Mouse (Mus musculus) kidney, embryonic 16.5 days (tissue): Measurements from ENCODE around the gene Ddx5. TPM values are rescaled to one million over a fixed set of nuclear protein-coding genes. Genes with fewer than 3 reads are reported as not detected.
"Not testable (repeated sequence)": the region's sequence is repeated elsewhere in the genome, so short reads cannot be mapped to it uniquely, and the experiment has no call there.

ENCODE experiments used
- ATAC-seq: fragments of 200-750 bp; cut with Nextera tagmentation; 2 replicates; pipeline ENCODE4 v1.8.0; 2017; ENCODE audit warnings: moderate TSS enrichment; ENCODE audit not compliant: low FRiP score, low TSS enrichment
- H3K27ac ChIP-seq: fragments of 300-500 bp; sonication (generic); 2 replicates; pipeline ENCODE4 v1.5.1; 2014; ENCODE audit warnings: low read length
- H3K27me3 ChIP-seq: fragments of 300-500 bp; sonication (generic); 2 replicates; pipeline ENCODE4 v1.6.1; 2014; ENCODE audit warnings: low read length, control low read depth, mixed read lengths; ENCODE audit not compliant: insufficient read depth
- H3K36me3 ChIP-seq: fragments of 300-500 bp; sonication (generic); 2 replicates; pipeline ENCODE4 v1.6.1; 2014; ENCODE audit warnings: low read length, control low read depth, mixed read lengths; ENCODE audit not compliant: insufficient read depth
- H3K4me1 ChIP-seq: fragments of 300-500 bp; sonication (generic); 2 replicates; pipeline ENCODE4 v1.6.1; 2014; ENCODE audit warnings: low read length, control low read depth, mixed read lengths; ENCODE audit not compliant: insufficient read depth
- H3K4me2 ChIP-seq: fragments of 300-500 bp; sonication (generic); replicated peaks from 2 replicates; pipeline ENCODE4 v1.6.1; 2014; ENCODE audit warnings: low read depth, low read length
- H3K4me3 ChIP-seq: fragments of 300-500 bp; sonication (generic); 2 replicates; pipeline ENCODE4 v1.5.1; 2014; ENCODE audit warnings: mild to moderate bottlenecking, low read length
- H3K9ac ChIP-seq: fragments of 300-500 bp; sonication (generic); replicated peaks from 2 replicates; pipeline ENCODE4 v1.6.1; 2014; ENCODE audit warnings: low read length
- H3K9me3 ChIP-seq: fragments of 300-500 bp; sonication (generic); 2 replicates; pipeline ENCODE4 v1.6.1; 2016; ENCODE audit warnings: low read length, control low read depth
- WGBS: fragments of 180-500 bp; shearing (Covaris S2); extraction: QIAGEN DNeasy Blood & Tissue Kit; methylation state at CpG from one replicate; pipeline ENCODE4 v1.1.7; 2014; 5-methylcytosine and 5-hydroxymethylcytosine counted together
- polyA plus RNA-seq: library from polyadenylated mRNA; unstranded; fragments of >200 nt; fragmentation: Nextera tagmentation; extraction: Ambion mirVana; gene quantifications from 2 replicates; pipeline ENCODE4 v1.2.1, GENCODE M21; 2015

Ddx5 gene
- polyA plus RNA-seq, 1 experiment from 2014 or later = 369 TPM

DNA sequence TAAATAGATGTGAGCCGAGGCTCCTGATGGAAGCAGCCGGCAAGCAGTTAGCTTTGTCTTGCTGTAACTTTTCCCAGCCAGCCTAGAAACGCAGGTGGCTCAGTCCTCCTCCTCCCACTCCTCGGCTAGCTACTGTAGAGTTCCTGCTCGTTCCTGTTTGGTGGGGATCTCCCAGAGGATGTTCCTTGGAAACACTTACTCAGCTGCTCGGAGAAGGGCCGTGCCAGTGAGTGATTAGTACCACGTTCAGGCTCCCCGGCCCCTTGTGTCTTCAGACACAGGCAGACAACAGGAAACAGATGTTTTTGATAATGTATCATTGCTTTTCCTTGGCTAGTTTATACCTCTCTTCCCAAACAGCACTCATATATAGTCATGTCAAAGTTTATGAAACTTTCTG lies 6.7 kb upstream of the Ddx5 start:
- Histone ChIP-seq H3K4me3 (no peak overlapping the region), H3K27ac (0 out of 2 replicates have a peak overlapping the region, but pooled peaks have one; percentile 24), H3K4me2 (no peak overlapping the region), H3K36me3 (peaks cover 63% of the 10 kb centered on the region), H3K9ac (no peak overlapping the region), H3K4me1 (peaks cover 6% of the 10 kb centered on the region; the same call in 1 of the 2 replicates), H3K9me3 (peaks cover 6% of the 10 kb centered on the region), H3K27me3 (no peaks in the 10 kb centered on the region)
- 0 out of 2 replicates have a peak, but pooled peaks have one; percentile 31 for ATAC-seq
- 42% methylated on average over 9 of the region's 9 CpGs for WGBS

GRCm38 (mm10) chr11:106793846-106794245 lies 4.9 kb upstream of the Ddx5 start:
- Histone ChIP-seq H3K27me3 (no peaks in the 10 kb centered on the region), H3K9me3 (peaks cover 6% of the 10 kb centered on the region), H3K27ac (no peak overlapping the region), H3K9ac (no peak overlapping the region), H3K4me2 (no peak overlapping the region), H3K4me1 (peaks cover 14% of the 10 kb centered on the region), H3K36me3 (peaks cover 48% of the 10 kb centered on the region), H3K4me3 (no peak overlapping the region)
- WGBS = 77% methylated on average over 4 of the region's 4 CpGs
- no peak for ATAC-seq

- H3K9me3 ChIP-seq = no peaks in the 10 kb centered on the region
- H3K9ac ChIP-seq = peak overlapping the region; percentile 99
- peak overlapping the region; percentile 95 for H3K4me3 ChIP-seq
- H3K27me3 ChIP-seq = no peaks in the 10 kb centered on the region
- WGBS = 0% methylated on average over 6 of the region's 6 CpGs
- no peak for ATAC-seq
- H3K4me1 ChIP-seq = peaks cover 19% of the 10 kb centered on the region
- peak overlapping the region; percentile 97 for H3K27ac ChIP-seq
- H3K36me3 ChIP-seq = peaks cover 32% of the 10 kb centered on the region
- peak overlapping the region; percentile 93 for H3K4me2 ChIP-seq
Measured at GRCm38 (mm10) chr11:106789649-106790048, 664 bp upstream of the Ddx5 start.

DNA sequence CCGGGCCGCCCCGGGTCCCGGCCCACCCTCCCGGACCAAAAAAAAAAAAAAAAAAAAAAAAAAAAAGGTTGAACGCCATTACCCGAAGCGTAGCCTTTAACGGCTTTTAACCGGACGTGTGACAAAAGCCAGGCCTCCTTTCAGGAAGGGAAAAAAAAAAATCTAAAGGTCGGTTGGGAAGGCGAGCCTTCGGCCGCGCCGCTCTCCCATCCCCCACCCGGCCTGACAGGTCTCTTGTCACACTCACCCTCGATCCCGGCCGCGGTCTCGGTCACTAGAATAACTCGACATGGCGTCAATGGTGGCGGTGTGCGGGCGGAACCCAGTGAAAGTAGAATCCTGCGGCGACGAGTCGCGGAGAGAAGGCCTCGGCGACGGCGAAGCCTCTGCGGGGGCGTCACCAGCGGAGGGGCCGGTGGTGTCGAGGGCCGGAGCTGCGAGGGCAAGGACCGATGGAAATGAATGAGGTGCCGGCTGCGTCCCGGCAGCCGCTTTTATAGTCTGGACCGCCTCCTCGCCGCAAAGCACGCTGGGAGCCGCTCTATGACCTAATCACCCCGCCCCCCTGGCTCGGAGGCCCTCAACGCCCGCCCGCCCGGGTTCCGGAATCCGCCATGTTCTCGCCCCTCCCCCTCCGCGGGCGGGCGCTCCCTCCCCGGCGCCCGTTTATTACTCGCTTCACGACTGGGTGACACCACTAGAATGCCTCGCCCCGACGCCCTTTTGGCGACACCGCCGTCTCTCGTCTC lies 785 bp downstream of the Ddx5 start:
- WGBS = under 1% methylated on average over 54 of the region's 79 CpGs
- Histone ChIP-seq H3K4me2 (peak overlapping the region; percentile 38), H3K27ac (peak overlapping the region; percentile 97), H3K27me3 (no peaks in the 10 kb centered on the region), H3K36me3 (peaks cover 29% of the 10 kb centered on the region), H3K4me3 (peak overlapping the region; percentile 95), H3K9me3 (no peaks in the 10 kb centered on the region), H3K4me1 (peaks cover 19% of the 10 kb centered on the region), H3K9ac (peak overlapping the region; percentile 99)
- peak; percentile 85 for ATAC-seq

- H3K27me3 ChIP-seq = no peaks in the 10 kb centered on the region
- H3K4me1 ChIP-seq = peaks cover 19% of the 10 kb centered on the region
- no peaks in the 10 kb centered on the region for H3K9me3 ChIP-seq
- H3K27ac ChIP-seq = peak overlapping the region; percentile 97
- H3K9ac ChIP-seq = peak overlapping the region; percentile 99
- under 1% methylated on average over 65 of the region's 65 CpGs for WGBS
- ATAC-seq = peak; percentile 37; the same call in 1 of the 2 replicates
- peaks cover 34% of the 10 kb centered on the region for H3K36me3 ChIP-seq
- peak overlapping the region; percentile 95 for H3K4me3 ChIP-seq
- peak overlapping the region; percentile 61 for H3K4me2 ChIP-seq
Measured at GRCm38 (mm10) chr11:106787131-106788025, 1.6 kb downstream of the Ddx5 start.

- Histone ChIP-seq H3K27ac (no peak overlapping the region), H3K4me2 (no peak overlapping the region), H3K36me3 (peaks cover 47% of the 10 kb centered on the region), H3K9ac (no peak overlapping the region), H3K9me3 (no peaks in the 10 kb centered on the region), H3K27me3 (no peaks in the 10 kb centered on the region), H3K4me1 (peaks cover 20% of the 10 kb centered on the region), H3K4me3 (no peak overlapping the region)
- 81% methylated on average over 1 of the region's 1 CpGs for WGBS
- ATAC-seq = no peak
Measured at GRCm38 (mm10) chr11:106785043-106785442, 3.9 kb downstream of the Ddx5 start.

GRCm38 (mm10) chr11:106784476-106784875 lies 4.5 kb downstream of the Ddx5 start:
- no peak overlapping the region for H3K9ac ChIP-seq
- no peaks in the 10 kb centered on the region for H3K9me3 ChIP-seq
- no peaks in the 10 kb centered on the region for H3K27me3 ChIP-seq
- H3K36me3 ChIP-seq = peaks cover 53% of the 10 kb centered on the region
- no peak overlapping the region for H3K4me2 ChIP-seq
- peaks cover 22% of the 10 kb centered on the region for H3K4me1 ChIP-seq
- H3K4me3 ChIP-seq = no peak overlapping the region
- 80% methylated on average over 2 of the region's 2 CpGs for WGBS
- no peak for ATAC-seq
- no peak overlapping the region for H3K27ac ChIP-seq

DNA sequence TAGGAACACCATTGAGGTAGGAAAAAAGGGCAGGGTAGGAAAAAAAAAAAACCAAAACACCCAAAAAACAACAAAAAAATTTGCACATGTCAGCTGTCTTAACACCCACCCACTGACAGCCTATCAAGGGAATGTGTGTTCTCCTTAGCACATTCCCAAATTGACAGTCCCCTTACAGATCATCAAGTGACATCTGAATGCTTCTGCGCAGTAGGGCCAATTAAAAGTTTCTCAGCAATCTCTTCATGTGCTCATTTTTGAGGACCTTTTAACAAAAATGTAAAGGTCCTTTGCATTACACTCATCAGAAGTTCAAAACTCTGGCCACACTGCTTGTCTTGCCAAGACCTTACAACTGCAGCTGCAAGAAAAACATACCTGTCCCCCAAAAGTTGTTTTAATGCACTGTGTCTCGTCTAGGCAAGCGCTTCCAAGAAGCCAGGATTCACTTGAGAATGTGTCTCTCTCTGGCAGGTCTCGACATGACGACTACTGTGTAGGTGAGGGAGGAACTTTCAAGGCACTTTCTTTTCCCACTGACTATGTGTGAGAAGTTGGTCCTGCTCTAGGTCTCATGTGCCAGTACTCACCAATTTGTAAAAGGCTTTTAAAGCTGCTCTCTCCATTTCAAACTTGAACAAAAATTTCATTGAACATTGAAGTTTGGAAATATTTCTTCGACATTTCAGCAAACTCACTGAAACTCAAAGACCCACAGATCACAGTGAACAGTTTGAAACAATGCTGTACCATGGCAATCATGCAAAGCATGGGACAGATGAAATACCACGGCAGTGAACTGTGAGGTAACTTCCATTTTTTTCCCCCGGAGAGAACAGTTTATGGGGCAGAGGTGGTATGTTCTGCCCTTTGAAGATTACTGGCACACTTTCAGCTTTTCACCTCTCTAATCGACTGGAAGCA lies 5.9 kb downstream of the Ddx5 start:
- Histone ChIP-seq H3K9ac (no peak overlapping the region), H3K36me3 (peaks cover 53% of the 10 kb centered on the region), H3K4me2 (no peak overlapping the region), H3K4me1 (peaks cover 22% of the 10 kb centered on the region), H3K27me3 (no peaks in the 10 kb centered on the region), H3K4me3 (no peak overlapping the region), H3K9me3 (no peaks in the 10 kb centered on the region), H3K27ac (no peak overlapping the region)
- WGBS = 78% methylated on average over 9 of the region's 9 CpGs
- no peak for ATAC-seq

DNA sequence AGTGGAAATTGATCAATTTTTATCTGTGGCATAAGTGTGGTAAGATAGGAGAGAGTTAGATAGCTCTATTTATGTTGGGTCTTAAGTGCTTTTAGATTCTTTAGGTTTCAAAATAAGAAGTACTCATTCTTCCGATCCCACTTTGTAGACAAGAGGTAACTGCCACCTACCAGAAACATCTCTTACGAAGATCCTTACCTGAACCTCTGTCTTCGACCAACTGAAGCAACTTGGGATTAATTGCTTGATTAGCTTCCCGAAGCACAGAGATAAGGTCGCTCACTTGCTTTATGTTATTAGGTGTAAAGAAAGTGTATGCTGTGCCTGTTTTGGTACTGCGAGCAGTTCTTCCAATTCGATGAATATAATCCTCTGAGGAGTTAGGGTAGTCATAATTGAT lies 6.7 kb downstream of the Ddx5 start:
- 88% methylated on average over 7 of the region's 7 CpGs for WGBS
- H3K4me2 ChIP-seq, H3K27ac ChIP-seq, ATAC-seq, H3K27me3 ChIP-seq, H3K9ac ChIP-seq, H3K4me3 ChIP-seq, H3K9me3 ChIP-seq: not testable (repeated sequence)
- Histone ChIP-seq H3K4me1 (peaks cover 22% of the 10 kb centered on the region), H3K36me3 (peaks cover 53% of the 10 kb centered on the region)
